9 mouse cellular contexts compared by ENCODE assay signal in genomic region chr15:102270274-102270960, GRCm38 (mm10). TPM values are rescaled to one million over a fixed set of nuclear protein-coding genes. Genes with fewer than 3 reads are reported as not detected.
DNase-seq lines count a peak whose midpoint lies in the region; ATAC-seq lines count a peak whose summit lies in the region.
"Had no signal": no experiment of that assay in that cellular context is flagged by ENCODE, and none has a peak within 500 bp of the region (broad histone marks: within the 10 kb centered on the region; RNA-seq: fewer than 3 reads in every experiment).

Gene Gm9918, plus strand, starts transcription at chr15:102270563.

- no peaks in the 10 kb centered on the region for H3K9me3 ChIP-seq in heart, embryonic 16.5 days (replicated peaks; ENCODE audit: control insufficient read depth, low read length)
- no peaks in the 10 kb centered on the region for H3K9me3 ChIP-seq in embryonic facial prominence, embryonic 10.5 days
- no peaks in the 10 kb centered on the region for H3K9me3 ChIP-seq in intestine, embryonic 14.5 days (ENCODE audit: control insufficient read depth, low read length)
- H3K9me3 ChIP-seq in midbrain, embryonic 16.5 days (replicated peaks; ENCODE audit: control insufficient read depth, low read length, poor library complexity, severe bottlenecking), result no peaks in the 10 kb centered on the region

- no peak for DNase-seq in heart, postnatal 36 days
- DNase-seq in embryonic facial prominence, embryonic 10.5 days (ENCODE audit: low spot score), result peak; percentile 47
- DNase-seq in intestine, embryonic 14.5 days (ENCODE audit: low spot score), result no peak
- no peak for DNase-seq in right cerebral cortex, postnatal 25 days
- DNase-seq in layer of hippocampus, postnatal 25 days (ENCODE audit: extremely low spot score in 1 of 2, low spot score in 1 of 2), result no peak
- DNase-seq in gastrocnemius, postnatal 36 days, result no peak

- peak within 1 kb of the TSS; percentile 38 for H3K4me2 ChIP-seq in heart, embryonic 16.5 days (ENCODE audit: low read depth, low read length)
- H3K4me2 ChIP-seq in intestine, embryonic 14.5 days (ENCODE audit: low read length), result peak within 1 kb of the TSS; percentile 35
- peak within 1 kb of the TSS; percentile 17; the same call in 1 of the 2 replicates for H3K4me2 ChIP-seq in midbrain, embryonic 16.5 days (ENCODE audit: low read length)

- peak within 1 kb of the TSS; percentile 16; the same call in 1 of the 2 replicates for H3K4me3 ChIP-seq in heart, embryonic 16.5 days (ENCODE audit: low read length)
- peak within 1 kb of the TSS; percentile 49 for H3K4me3 ChIP-seq in embryonic facial prominence, embryonic 10.5 days
- H3K4me3 ChIP-seq in intestine, embryonic 14.5 days (ENCODE audit: low read depth, low read length), result peak within 1 kb of the TSS; percentile 11; the same call in 1 of the 2 replicates
- H3K4me3 ChIP-seq in midbrain, embryonic 16.5 days (ENCODE audit: low read depth, low read length), result 0 out of 2 replicates have a peak within 1 kb of the TSS, but pooled peaks have one; percentile 8

- H3K27ac ChIP-seq in heart, embryonic 16.5 days (ENCODE audit: low read length), result no peak within 1 kb of the TSS
- H3K27ac ChIP-seq in embryonic facial prominence, embryonic 10.5 days (replicated peaks), result peak within 1 kb of the TSS; percentile 75
- H3K27ac ChIP-seq in intestine, embryonic 14.5 days (ENCODE audit: low read depth), result no peak within 1 kb of the TSS
- no peak within 1 kb of the TSS for H3K27ac ChIP-seq in midbrain, embryonic 16.5 days (ENCODE audit: low read length)

- no peak within 1 kb of the TSS; the same call in 1 of the 2 replicates for H3K9ac ChIP-seq in heart, embryonic 16.5 days (ENCODE audit: low read length)
- H3K9ac ChIP-seq in intestine, embryonic 14.5 days (ENCODE audit: low read length), result peak within 1 kb of the TSS; percentile 16; the same call in 1 of the 2 replicates
- no peak within 1 kb of the TSS for H3K9ac ChIP-seq in midbrain, embryonic 16.5 days (ENCODE audit: low read depth, low read length)

- WGBS in heart, embryonic 16.5 days, result 11% methylated on average over 19 of the region's 21 CpGs
- 6% methylated on average over 21 of the region's 21 CpGs for WGBS in embryonic facial prominence, embryonic 10.5 days
- WGBS in intestine, embryonic 14.5 days, result 14% methylated on average over 21 of the region's 21 CpGs
- WGBS in midbrain, embryonic 16.5 days, result 9% methylated on average over 19 of the region's 21 CpGs

- no peak for ATAC-seq in heart, embryonic 16.5 days (replicated peaks; ENCODE audit: extremely low read depth, insufficient read depth, low FRiP score)
- ATAC-seq in intestine, embryonic 14.5 days (replicated peaks; ENCODE audit: low FRiP score, low TSS enrichment, low read depth), result no peak; the same call in 1 of the 2 replicates
- no peak for ATAC-seq in midbrain, embryonic 16.5 days

- no peaks in the 10 kb centered on the region for H3K36me3 ChIP-seq in heart, embryonic 16.5 days (ENCODE audit: control insufficient read depth, insufficient read depth)
- no peaks in the 10 kb centered on the region for H3K36me3 ChIP-seq in embryonic facial prominence, embryonic 10.5 days (replicated peaks)
- H3K36me3 ChIP-seq in intestine, embryonic 14.5 days (ENCODE audit: control insufficient read depth, insufficient read depth, low read length), result no peaks in the 10 kb centered on the region
- H3K36me3 ChIP-seq in midbrain, embryonic 16.5 days (ENCODE audit: control insufficient read depth, insufficient read depth, low read length), result no peaks in the 10 kb centered on the region

- intact Hi-C loops in heart, postnatal 36 days (cut with DNase I), result no loop called here
- intact Hi-C loops in gastrocnemius, postnatal 36 days (cut with DNase I), result no loop called here

- H3K27me3 ChIP-seq in heart, embryonic 16.5 days (ENCODE audit: control insufficient read depth, insufficient read depth, low read length), result peaks cover 4% of the 10 kb centered on the region; the same call in 1 of the 2 replicates
- peaks cover 17% of the 10 kb centered on the region for H3K27me3 ChIP-seq in embryonic facial prominence, embryonic 10.5 days (replicated peaks; ENCODE audit: low read depth, poor library complexity, severe bottlenecking)
- H3K27me3 ChIP-seq in intestine, embryonic 14.5 days (replicated peaks; ENCODE audit: control insufficient read depth, insufficient read depth, low read length), result no peaks in the 10 kb centered on the region
- H3K27me3 ChIP-seq in midbrain, embryonic 16.5 days (ENCODE audit: control insufficient read depth, insufficient read depth, low read depth, low read length), result peaks cover 12% of the 10 kb centered on the region

- peaks cover 4% of the 10 kb centered on the region; the same call in 1 of the 2 replicates for H3K4me1 ChIP-seq in heart, embryonic 16.5 days (ENCODE audit: control insufficient read depth, insufficient read depth, low read length)
- peaks cover 23% of the 10 kb centered on the region for H3K4me1 ChIP-seq in embryonic facial prominence, embryonic 10.5 days
- peaks cover 4% of the 10 kb centered on the region; the same call in 1 of the 2 replicates for H3K4me1 ChIP-seq in intestine, embryonic 14.5 days (replicated peaks; ENCODE audit: control insufficient read depth, insufficient read depth, low read length)
- H3K4me1 ChIP-seq in midbrain, embryonic 16.5 days (ENCODE audit: control insufficient read depth, insufficient read depth, low read length), result no peaks in the 10 kb centered on the region

RNA-seq across cellular contexts. Expression of gene Gm9918, which starts in this region (rescaled TPM):
- 0.11 and 0.12 TPM in 2 replicates for polyA plus RNA-seq in heart, embryonic 16.5 days (2015; fragmentation: Nextera tagmentation; extraction: Ambion mirVana)
- total RNA-seq in heart, postnatal 36 days (2021), result not detected
- polyA plus RNA-seq in embryonic facial prominence, embryonic 10.5 days (2016; fragmentation: Nextera tagmentation; extraction: Ambion mirVana), result 0.75 and 1.3 TPM in 2 replicates
- 0.11 and 0.19 TPM in 2 replicates for polyA plus RNA-seq in intestine, embryonic 14.5 days (2014; fragmentation: Nextera tagmentation; extraction: Ambion mirVana)
- not detected in 2 replicates for polyA plus RNA-seq in midbrain, embryonic 16.5 days (2015; fragmentation: Nextera tagmentation; extraction: Ambion mirVana)
- not detected for total RNA-seq in layer of hippocampus, postnatal 25 days (2021)
- total RNA-seq in gastrocnemius, postnatal 36 days (2021), result not detected
- total RNA-seq: CH12.LX had no signal
